Mouse (Mus musculus) adrenal gland, postnatal 4 days (tissue): ENCODE results near the gene Fbxl5. TPM values are rescaled to one million over a fixed set of nuclear protein-coding genes. Genes with fewer than 3 reads are reported as not detected.

Experiments
- total RNA-seq, 2 experiments: library from RNA; stranded (reverse); gene quantifications; 2 replicates each; pipeline ENCODE4 v1.2.3; 2021

Gene Fbxl5
- total RNA-seq, 2 experiments from 2014 or later, result 65.3 to 74.3 TPM

Other genes starting within 250 kb of the Fbxl5 start
- 10 to 100 TPM; 28.0 to 28.4 TPM for gene Cc2d2a, start 159.3 kb downstream of the Fbxl5 start, total RNA-seq
- 1 to 10 TPM in 1 of 2 experiments, under 1 TPM in 1; 0.67 to 1.6 TPM for gene Bst1, start 2.8 kb downstream of the Fbxl5 start, total RNA-seq
- 10 to 100 TPM; 16.3 to 19.6 TPM for gene Cd38, start 46.9 kb upstream of the Fbxl5 start, total RNA-seq
- gene Gm7879, start 91.5 kb upstream of the Fbxl5 start, total RNA-seq, result 10 to 100 TPM; 18.9 to 19.6 TPM
- gene Fgfbp1, start 160.1 kb upstream of the Fbxl5 start, total RNA-seq, result under 1 TPM in 1 of 2 experiments, not detected in 1; 0.56 TPM